Mouse (Mus musculus): ENCODE measurements at regions not wholly inside any gene's neighbourhood (a gene's known extent, or its start where the extent isn't known, plus 50 kb on each side); places are given as distances from the start of the nearest gene placed in this dataset.

- TF ChIP-seq CTCF (IDR thresholded peaks at IDR 0.05; ENCODE audit: low read depth, low read length): no peak
- no peak for TF ChIP-seq POLR2A (IDR thresholded peaks at IDR 0.05; ENCODE audit: extremely low read depth, insufficient read depth, low read length)
These were observed 606.3 kb downstream of the Kctd8 start for GRCm38 (mm10) chr5:68735186-68735585.

Measured in liver, adult 2 months (tissue).